ENCODE assay signal across 22 mouse cellular contexts in the genomic region with DNA sequence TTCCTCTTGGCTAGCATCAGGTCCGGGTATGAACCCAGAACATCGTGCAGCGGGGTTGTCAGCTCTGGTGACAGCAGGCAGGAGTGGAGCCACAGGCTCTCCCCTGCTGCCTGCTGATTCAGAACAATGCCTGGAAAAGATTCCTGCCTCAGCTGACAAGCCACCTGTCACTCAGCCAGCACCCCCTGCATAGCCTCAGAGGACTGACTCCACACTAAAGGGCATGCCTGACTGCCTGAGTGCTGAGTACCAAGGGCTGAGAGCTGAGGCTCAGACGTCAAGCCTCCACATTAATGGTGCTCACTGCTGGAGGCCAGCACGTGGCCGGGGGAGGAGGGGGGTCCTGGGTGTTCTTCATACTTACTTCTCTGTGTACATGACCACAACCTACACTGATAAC.
DNase-seq lines count a peak whose midpoint lies in the region; ATAC-seq lines count a peak whose summit lies in the region.
"Had no signal": no experiment of that assay in that cellular context is flagged by ENCODE, and none has a peak within 500 bp of the region (broad histone marks: within the 10 kb centered on the region; RNA-seq: fewer than 3 reads in every experiment).

No protein-coding gene starts in this region.

- no peaks in the 10 kb centered on the region for H3K9me3 ChIP-seq in kidney, embryonic 15.5 days (replicated peaks)
- H3K9me3 ChIP-seq: embryonic facial prominence, embryonic 12.5 days; heart, embryonic 15.5 days; hindbrain, embryonic 13.5 days; limb, embryonic 12.5 days; midbrain, embryonic 12.5 days; stomach, embryonic 15.5 days had no signal

- H3K4me2 ChIP-seq in kidney, embryonic 15.5 days: no peak overlapping the region
- H3K4me2 ChIP-seq: embryonic facial prominence, embryonic 12.5 days; heart, embryonic 15.5 days; hindbrain, embryonic 13.5 days; limb, embryonic 12.5 days; liver, embryonic 11.5 days; midbrain, embryonic 12.5 days; stomach, embryonic 15.5 days had no signal

- H3K27ac ChIP-seq in kidney, embryonic 15.5 days: no peak overlapping the region
- H3K27ac ChIP-seq: embryonic facial prominence, embryonic 12.5 days; heart, adult 2 months; heart, embryonic 15.5 days; hindbrain, embryonic 13.5 days; limb, embryonic 12.5 days; midbrain, embryonic 12.5 days; stomach, embryonic 15.5 days had no signal

- peak; percentile 22 for DNase-seq in cerebellum, adult 8-10 months
- no peak for DNase-seq in cerebellum, postnatal 10 days
- peak; percentile 24 for DNase-seq in kidney, adult 18-20 months
- DNase-seq in layer of hippocampus, adult 9-11 months: peak; percentile 27
- no peak for DNase-seq in layer of hippocampus, postnatal 25 days (ENCODE audit: extremely low spot score in 1 of 2, low spot score in 1 of 2)
- DNase-seq in brain, adult 2 months (ENCODE audit: low read depth, low spot score): peak; percentile 42
- DNase-seq: adrenal gland, postnatal 10 days; gastrocnemius, postnatal 36 days; heart, adult 2 months; heart, postnatal 36 days; liver, postnatal 0 days; lung, postnatal 10 days; thymus, postnatal 25 days had no signal

- no peak overlapping the region for H3K9ac ChIP-seq in kidney, embryonic 15.5 days
- H3K9ac ChIP-seq: embryonic facial prominence, embryonic 12.5 days; heart, embryonic 15.5 days; hindbrain, embryonic 13.5 days; limb, embryonic 12.5 days; liver, postnatal 0 days; midbrain, embryonic 12.5 days; stomach, embryonic 15.5 days had no signal

- H3K4me1 ChIP-seq in kidney, embryonic 15.5 days: peaks cover 7% of the 10 kb centered on the region; the same call in 1 of the 2 replicates
- H3K4me1 ChIP-seq: embryonic facial prominence, embryonic 12.5 days; heart, embryonic 15.5 days; hindbrain, embryonic 13.5 days; limb, embryonic 12.5 days; midbrain, embryonic 12.5 days; stomach, embryonic 15.5 days had no signal

- H3K36me3 ChIP-seq in kidney, embryonic 15.5 days: peaks cover 82% of the 10 kb centered on the region

- 82% methylated on average over 6 of the region's 6 CpGs for WGBS in kidney, embryonic 15.5 days

- no peak for ATAC-seq in kidney, embryonic 15.5 days (replicated peaks; ENCODE audit: low FRiP score)
- ATAC-seq: activated CD4-positive, CD25-positive, alpha-beta regulatory T cell, adult 4 months; liver, postnatal 0 days had no signal

- no peak overlapping the region for H3K4me3 ChIP-seq in kidney, embryonic 15.5 days (replicated peaks)
- H3K4me3 ChIP-seq: embryonic facial prominence, embryonic 12.5 days; heart, adult 2 months; heart, embryonic 15.5 days; hindbrain, embryonic 13.5 days; limb, embryonic 12.5 days; midbrain, embryonic 12.5 days; stomach, embryonic 15.5 days had no signal

- H3K27me3 ChIP-seq in kidney, embryonic 15.5 days: no peaks in the 10 kb centered on the region
- H3K27me3 ChIP-seq: embryonic facial prominence, embryonic 12.5 days; heart, embryonic 15.5 days; hindbrain, embryonic 13.5 days; limb, embryonic 12.5 days; midbrain, embryonic 12.5 days; stomach, embryonic 15.5 days had no signal

Comparison
In these comparisons a context has a peak if more than half of its experiments do, and no peak if none do; other contexts are left out.
1. DNase-seq: peak in cerebellum, adult 8-10 months (single experiment), kidney, adult 18-20 months (single experiment), layer of hippocampus, adult 9-11 months (single experiment) and brain, adult 2 months (single experiment); none in cerebellum, postnatal 10 days (0 of 2) and layer of hippocampus, postnatal 25 days (0 of 2).